Mouse (Mus musculus): ENCODE measurements around the gene Enah. TPM values are rescaled to one million over a fixed set of nuclear protein-coding genes. Genes with fewer than 3 reads are reported as not detected.
A peak's percentile ranks its signal among the peaks of the same experiment; 100 is the strongest.

The Enah gene
- polyA plus RNA-seq, 1 experiment from 2014 or later = 35.6 TPM

- Histone ChIP-seq H3K4me1 (replicated peaks; ENCODE audit: control insufficient read depth, insufficient read depth, low read length) (peaks cover 6% of the 10 kb centered on the region; the same call in 1 of the 2 replicates), H3K4me2 (ENCODE audit: low read length) (no peak overlapping the region), H3K36me3 (ENCODE audit: control insufficient read depth, insufficient read depth) (no peaks in the 10 kb centered on the region), H3K4me3 (replicated peaks; ENCODE audit: low read length) (no peak overlapping the region), H3K27me3 (replicated peaks; ENCODE audit: control insufficient read depth, insufficient read depth, low read length) (no peaks in the 10 kb centered on the region), H3K27ac (ENCODE audit: low read length) (no peak overlapping the region), H3K9me3 (ENCODE audit: control insufficient read depth, low read length) (no peaks in the 10 kb centered on the region), H3K9ac (replicated peaks; ENCODE audit: low read depth, low read length) (no peak overlapping the region)
- WGBS = 96% methylated on average over 6 of the region's 6 CpGs
- no peak for ATAC-seq
Observed at GRCm38 (mm10) chr1:182054651-182055050, 34.9 kb upstream of the Enah start.

- Histone ChIP-seq H3K4me1 (replicated peaks; ENCODE audit: control insufficient read depth, insufficient read depth, low read length) (peaks cover 6% of the 10 kb centered on the region; the same call in 1 of the 2 replicates), H3K4me3 (replicated peaks; ENCODE audit: low read length) (no peak overlapping the region), H3K36me3 (ENCODE audit: control insufficient read depth, insufficient read depth) (no peaks in the 10 kb centered on the region), H3K9me3 (ENCODE audit: control insufficient read depth, low read length) (no peaks in the 10 kb centered on the region), H3K4me2 (ENCODE audit: low read length) (no peak overlapping the region), H3K27ac (ENCODE audit: low read length) (no peak overlapping the region; the same call in 1 of the 2 replicates), H3K9ac (replicated peaks; ENCODE audit: low read depth, low read length) (no peak overlapping the region), H3K27me3 (replicated peaks; ENCODE audit: control insufficient read depth, insufficient read depth, low read length) (no peaks in the 10 kb centered on the region)
- ATAC-seq = peak; percentile 58
- 41% methylated on average over 10 of the region's 10 CpGs for WGBS
Observed at GRCm38 (mm10) chr1:182052973-182053372, 33.2 kb upstream of the Enah start.

- 76% methylated on average over 7 of the region's 7 CpGs for WGBS
- H3K27me3 ChIP-seq (replicated peaks; ENCODE audit: control insufficient read depth, insufficient read depth, low read length) = no peaks in the 10 kb centered on the region
- ATAC-seq = no peak
- H3K9me3 ChIP-seq (ENCODE audit: control insufficient read depth, low read length) = no peaks in the 10 kb centered on the region
- H3K27ac ChIP-seq (ENCODE audit: low read length) = no peak overlapping the region
- peaks cover 6% of the 10 kb centered on the region; the same call in 1 of the 2 replicates for H3K4me1 ChIP-seq (replicated peaks; ENCODE audit: control insufficient read depth, insufficient read depth, low read length)
- no peak overlapping the region for H3K9ac ChIP-seq (replicated peaks; ENCODE audit: low read depth, low read length)
- no peak overlapping the region for H3K4me2 ChIP-seq (ENCODE audit: low read length)
- no peaks in the 10 kb centered on the region for H3K36me3 ChIP-seq (ENCODE audit: control insufficient read depth, insufficient read depth)
- no peak overlapping the region for H3K4me3 ChIP-seq (replicated peaks; ENCODE audit: low read length)
Observed at GRCm38 (mm10) chr1:182052385-182052784, 32.6 kb upstream of the Enah start.

- Histone ChIP-seq H3K9ac (replicated peaks; ENCODE audit: low read depth, low read length) (no peak overlapping the region), H3K27me3 (replicated peaks; ENCODE audit: control insufficient read depth, insufficient read depth, low read length) (no peaks in the 10 kb centered on the region), H3K4me2 (ENCODE audit: low read length) (no peak overlapping the region), H3K36me3 (ENCODE audit: control insufficient read depth, insufficient read depth) (no peaks in the 10 kb centered on the region), H3K9me3 (ENCODE audit: control insufficient read depth, low read length) (no peaks in the 10 kb centered on the region), H3K4me1 (replicated peaks; ENCODE audit: control insufficient read depth, insufficient read depth, low read length) (peaks cover 6% of the 10 kb centered on the region; the same call in 1 of the 2 replicates), H3K4me3 (replicated peaks; ENCODE audit: low read length) (no peak overlapping the region), H3K27ac (ENCODE audit: low read length) (no peak overlapping the region)
- no peak for ATAC-seq
- WGBS = 82% methylated on average over 7 of the region's 7 CpGs
Observed at GRCm38 (mm10) chr1:182049813-182050212, 30.0 kb upstream of the Enah start.

- 84% methylated on average over 4 of the region's 4 CpGs for WGBS
- no peak overlapping the region for H3K4me2 ChIP-seq (ENCODE audit: low read length)
- no peak overlapping the region for H3K9ac ChIP-seq (replicated peaks; ENCODE audit: low read depth, low read length)
- H3K4me1 ChIP-seq (replicated peaks; ENCODE audit: control insufficient read depth, insufficient read depth, low read length) = peaks cover 4% of the 10 kb centered on the region; the same call in 1 of the 2 replicates
- no peak overlapping the region for H3K27ac ChIP-seq (ENCODE audit: low read length)
- H3K4me3 ChIP-seq (replicated peaks; ENCODE audit: low read length) = no peak overlapping the region
- no peaks in the 10 kb centered on the region for H3K27me3 ChIP-seq (replicated peaks; ENCODE audit: control insufficient read depth, insufficient read depth, low read length)
- no peak for ATAC-seq
- no peaks in the 10 kb centered on the region for H3K36me3 ChIP-seq (ENCODE audit: control insufficient read depth, insufficient read depth)
- no peaks in the 10 kb centered on the region for H3K9me3 ChIP-seq (ENCODE audit: control insufficient read depth, low read length)
Observed at GRCm38 (mm10) chr1:182048101-182048500, 28.3 kb upstream of the Enah start.

GRCm38 (mm10) chr1:182047016-182047690, 27.4 kb upstream of the Enah start:
- no peak for ATAC-seq
- whole genome bisulfite sequencing = 78% methylated on average over 3 of the region's 3 CpGs

GRCm38 (mm10) chr1:182045208-182045607, 25.4 kb upstream of the Enah start:
- Histone ChIP-seq H3K9ac (replicated peaks; ENCODE audit: low read depth, low read length) (no peak overlapping the region), H3K27ac (ENCODE audit: low read length) (no peak overlapping the region), H3K36me3 (ENCODE audit: control insufficient read depth, insufficient read depth) (no peaks in the 10 kb centered on the region), H3K27me3 (replicated peaks; ENCODE audit: control insufficient read depth, insufficient read depth, low read length) (no peaks in the 10 kb centered on the region), H3K4me3 (replicated peaks; ENCODE audit: low read length) (no peak overlapping the region), H3K4me1 (replicated peaks; ENCODE audit: control insufficient read depth, insufficient read depth, low read length) (no peaks in the 10 kb centered on the region), H3K9me3 (ENCODE audit: control insufficient read depth, low read length) (no peaks in the 10 kb centered on the region), H3K4me2 (ENCODE audit: low read length) (no peak overlapping the region)
- WGBS = 68% methylated on average over 4 of the region's 4 CpGs
- ATAC-seq = no peak

More at GRCm38 (mm10) chr1:182047016-182047690, 27.4 kb upstream of the Enah start:
- no peaks in the 10 kb centered on the region for H3K27me3 ChIP-seq (replicated peaks; ENCODE audit: control insufficient read depth, insufficient read depth, low read length)
- H3K4me1 ChIP-seq (replicated peaks; ENCODE audit: control insufficient read depth, insufficient read depth, low read length) = no peaks in the 10 kb centered on the region
- H3K9me3 ChIP-seq (ENCODE audit: control insufficient read depth, low read length) = no peaks in the 10 kb centered on the region
- no peaks in the 10 kb centered on the region for H3K36me3 ChIP-seq (ENCODE audit: control insufficient read depth, insufficient read depth)
- no peak overlapping the region for H3K27ac ChIP-seq (ENCODE audit: low read length)
- H3K4me3 ChIP-seq (replicated peaks; ENCODE audit: low read length) = no peak overlapping the region
- H3K9ac ChIP-seq (replicated peaks; ENCODE audit: low read depth, low read length) = no peak overlapping the region
- no peak overlapping the region for H3K4me2 ChIP-seq (ENCODE audit: low read length)

- Histone ChIP-seq H3K4me1 (replicated peaks; ENCODE audit: control insufficient read depth, insufficient read depth, low read length) (no peaks in the 10 kb centered on the region), H3K4me2 (ENCODE audit: low read length) (no peak overlapping the region), H3K4me3 (replicated peaks; ENCODE audit: low read length) (no peak overlapping the region), H3K9me3 (ENCODE audit: control insufficient read depth, low read length) (no peaks in the 10 kb centered on the region), H3K27ac (ENCODE audit: low read length) (no peak overlapping the region), H3K36me3 (ENCODE audit: control insufficient read depth, insufficient read depth) (no peaks in the 10 kb centered on the region), H3K9ac (replicated peaks; ENCODE audit: low read depth, low read length) (no peak overlapping the region), H3K27me3 (replicated peaks; ENCODE audit: control insufficient read depth, insufficient read depth, low read length) (no peaks in the 10 kb centered on the region)
- 88% methylated on average over 3 of the region's 3 CpGs for WGBS
- no peak for ATAC-seq
Observed at GRCm38 (mm10) chr1:182040538-182040937, 20.7 kb upstream of the Enah start.

GRCm38 (mm10) chr1:182031757-182032156, 12.0 kb upstream of the Enah start:
- no peaks in the 10 kb centered on the region; the same call in 1 of the 2 replicates for H3K4me1 ChIP-seq (replicated peaks; ENCODE audit: control insufficient read depth, insufficient read depth, low read length)
- ATAC-seq = no peak
- H3K27me3 ChIP-seq (replicated peaks; ENCODE audit: control insufficient read depth, insufficient read depth, low read length) = no peaks in the 10 kb centered on the region
- H3K36me3 ChIP-seq (ENCODE audit: control insufficient read depth, insufficient read depth) = no peaks in the 10 kb centered on the region
- no peak overlapping the region for H3K4me3 ChIP-seq (replicated peaks; ENCODE audit: low read length)
- no peak overlapping the region for H3K27ac ChIP-seq (ENCODE audit: low read length)
- no peak overlapping the region for H3K4me2 ChIP-seq (ENCODE audit: low read length)
- H3K9ac ChIP-seq (replicated peaks; ENCODE audit: low read depth, low read length) = no peak overlapping the region
- no peaks in the 10 kb centered on the region for H3K9me3 ChIP-seq (ENCODE audit: control insufficient read depth, low read length)

All from forebrain, embryonic 16.5 days (tissue).